Mouse (Mus musculus): Measurements from ENCODE around the gene Armc8.
"Not testable (repeated sequence)": the region's sequence is repeated elsewhere in the genome, so short reads cannot be mapped to it uniquely, and the experiment has no call there.

Gene Armc8

GRCm38 (mm10) chr9:99568347-99569070 is at the start of gene Armc8:
TSS of gene Armc8 (minus strand) at chr9:99568899.
- peak; percentile 88 for DNase-seq

GRCm38 (mm10) chr9:99612202-99612601 is 43.5 kb upstream of the Armc8 start, which contains the start of gene A4gnt:
TSS of gene A4gnt (plus strand) at chr9:99612502.
- no peak for DNase-seq

GRCm38 (mm10) chr9:99603566-99603965 is 34.9 kb upstream of the Armc8 start:
- DNase-seq: no peak

- DNase-seq: not testable (repeated sequence)
Observed at GRCm38 (mm10) chr9:99599127-99599526, 30.4 kb upstream of the Armc8 start.

GRCm38 (mm10) chr9:99591144-99591543 is 22.4 kb upstream of the Armc8 start:
- DNase-seq: no peak

- peak; percentile 18 for DNase-seq
Observed at GRCm38 (mm10) chr9:99587505-99588202, 19.0 kb upstream of the Armc8 start.

- no peak for DNase-seq
Observed at GRCm38 (mm10) chr9:99580655-99581054, 12.0 kb upstream of the Armc8 start.

- peak; percentile 92 for DNase-seq
Observed at GRCm38 (mm10) chr9:99575677-99576480, 7.2 kb upstream of the Armc8 start, which contains the start of gene Dbr1. TSS of gene Dbr1 (plus strand) at chr9:99575799.

GRCm38 (mm10) chr9:99569071-99569397 is 335 bp upstream of the Armc8 start:
- DNase-seq: no peak

GRCm38 (mm10) chr9:99568023-99568346 is 714 bp downstream of the Armc8 start:
- peak; percentile 44 for DNase-seq

- DNase-seq: no peak
Observed at GRCm38 (mm10) chr9:99563714-99564113, 5.0 kb downstream of the Armc8 start.

GRCm38 (mm10) chr9:99560389-99560788 is 8.3 kb downstream of the Armc8 start:
- DNase-seq: no peak

- DNase-seq: no peak
Observed at GRCm38 (mm10) chr9:99559557-99559904, 9.2 kb downstream of the Armc8 start.

- DNase-seq: no peak
Observed at GRCm38 (mm10) chr9:99558824-99559556, 9.7 kb downstream of the Armc8 start.

GRCm38 (mm10) chr9:99557580-99558300 is 11.0 kb downstream of the Armc8 start:
- no peak for DNase-seq

GRCm38 (mm10) chr9:99555253-99555652 is 13.4 kb downstream of the Armc8 start:
- DNase-seq: no peak

- no peak for DNase-seq
Observed at GRCm38 (mm10) chr9:99554052-99554451, 14.6 kb downstream of the Armc8 start.

GRCm38 (mm10) chr9:99553049-99553448 is 15.7 kb downstream of the Armc8 start:
- no peak for DNase-seq

- DNase-seq: no peak
Observed at GRCm38 (mm10) chr9:99552068-99552467, 16.6 kb downstream of the Armc8 start.

- DNase-seq: no peak
Observed at GRCm38 (mm10) chr9:99546259-99546658, 22.4 kb downstream of the Armc8 start.

- DNase-seq: no peak
Observed at GRCm38 (mm10) chr9:99531865-99532264, 36.8 kb downstream of the Armc8 start.

GRCm38 (mm10) chr9:99505875-99506274 is 62.8 kb downstream of the Armc8 start:
- no peak for DNase-seq

Measured in cerebellum, adult 11-12 months (tissue).